Mouse (Mus musculus): ENCODE data around the gene Wrnip1. TPM values are rescaled to one million over a fixed set of nuclear protein-coding genes. Genes with fewer than 3 reads are reported as not detected.

Gene Wrnip1
- total RNA-seq (2021), result 1 to 10 TPM; 5.9 to 6.1 TPM
- long read RNA-seq, experiment 1, transcript Wrnip1-201 (7 exons, 2,633 nt), result major isoform, 8 of 9 reads
- long read RNA-seq, experiment 1, partial matches to known transcripts, result 1 of 9 reads
- long read RNA-seq, experiment 1, other reads (novel, unspliced or antisense), result 0 of 9 reads
- long read RNA-seq, experiment 2, transcript Wrnip1-201 (7 exons, 2,633 nt), result major isoform, 15 of 16 reads
- long read RNA-seq, experiment 2, partial matches to known transcripts, result 0 of 16 reads
- long read RNA-seq, experiment 2, other reads (novel, unspliced or antisense), result 1 of 16 reads

GRCm38 (mm10) chr13:32801693-32802221, at the start of gene Wrnip1:
TSS of gene Wrnip1 (plus strand) at chr13:32802038.
- peak; percentile 99 for DNase-seq (ENCODE audit: low spot score)

GRCm38 (mm10) chr13:32752066-32752657, 49.7 kb upstream of the Wrnip1 start:
- no peak for DNase-seq (ENCODE audit: low spot score)

- DNase-seq (ENCODE audit: low spot score), result no peak
Observed at GRCm38 (mm10) chr13:32759036-32759435, 42.8 kb upstream of the Wrnip1 start.

GRCm38 (mm10) chr13:32760795-32761194, 41.0 kb upstream of the Wrnip1 start:
- DNase-seq (ENCODE audit: low spot score), result no peak

- peak; percentile 77 for DNase-seq (ENCODE audit: low spot score)
Observed at GRCm38 (mm10) chr13:32763141-32763540, 38.7 kb upstream of the Wrnip1 start.

GRCm38 (mm10) chr13:32764448-32764847, 37.4 kb upstream of the Wrnip1 start:
- peak; percentile 88 for DNase-seq (ENCODE audit: low spot score)

- DNase-seq (ENCODE audit: low spot score), result peak; percentile 55
Observed at GRCm38 (mm10) chr13:32768104-32768503, 33.7 kb upstream of the Wrnip1 start.

GRCm38 (mm10) chr13:32769960-32770359, 31.9 kb upstream of the Wrnip1 start:
- no peak for DNase-seq (ENCODE audit: low spot score)

GRCm38 (mm10) chr13:32775889-32776288, 25.9 kb upstream of the Wrnip1 start:
- peak; percentile 68 for DNase-seq (ENCODE audit: low spot score)

GRCm38 (mm10) chr13:32776350-32776749, 25.5 kb upstream of the Wrnip1 start:
- peak; percentile 57 for DNase-seq (ENCODE audit: low spot score)

- DNase-seq (ENCODE audit: low spot score), result no peak
Observed at GRCm38 (mm10) chr13:32778861-32779260, 23.0 kb upstream of the Wrnip1 start.

- no peak for DNase-seq (ENCODE audit: low spot score)
Observed at GRCm38 (mm10) chr13:32783055-32783454, 18.8 kb upstream of the Wrnip1 start.

- peak; percentile 70 for DNase-seq (ENCODE audit: low spot score)
Observed at GRCm38 (mm10) chr13:32783816-32784215, 18.0 kb upstream of the Wrnip1 start, which contains the start of gene Mylk4. TSS of gene Mylk4 (minus strand) at chr13:32783954.

- no peak for DNase-seq (ENCODE audit: low spot score)
Observed at GRCm38 (mm10) chr13:32787584-32787983, 14.3 kb upstream of the Wrnip1 start.

GRCm38 (mm10) chr13:32789781-32790180, 12.1 kb upstream of the Wrnip1 start:
- DNase-seq (ENCODE audit: low spot score), result peak; percentile 59

GRCm38 (mm10) chr13:32794619-32795018, 7.2 kb upstream of the Wrnip1 start:
- DNase-seq (ENCODE audit: low spot score), result peak; percentile 91

- DNase-seq (ENCODE audit: low spot score), result no peak
Observed at GRCm38 (mm10) chr13:32795166-32795565, 6.7 kb upstream of the Wrnip1 start.

- DNase-seq (ENCODE audit: low spot score), result no peak
Observed at GRCm38 (mm10) chr13:32797085-32797484, 4.8 kb upstream of the Wrnip1 start.

GRCm38 (mm10) chr13:32799131-32799530, 2.7 kb upstream of the Wrnip1 start:
- no peak for DNase-seq (ENCODE audit: low spot score)

GRCm38 (mm10) chr13:32800859-32801258, 979 bp upstream of the Wrnip1 start:
- DNase-seq (ENCODE audit: low spot score), result no peak

- no peak for DNase-seq (ENCODE audit: low spot score)
Observed at GRCm38 (mm10) chr13:32802259-32803081, 632 bp downstream of the Wrnip1 start, which contains the start of gene D930007J09Rik. TSS of gene D930007J09Rik (minus strand) at chr13:32802849.

Data from gastrocnemius, adult 18-20 months (tissue).